Mouse (Mus musculus): ENCODE measurements at regions not wholly inside any gene's neighbourhood (a gene's known extent, or its start where the extent isn't known, plus 50 kb on each side); places are given as distances from the start of the nearest gene placed in this dataset.

DNA sequence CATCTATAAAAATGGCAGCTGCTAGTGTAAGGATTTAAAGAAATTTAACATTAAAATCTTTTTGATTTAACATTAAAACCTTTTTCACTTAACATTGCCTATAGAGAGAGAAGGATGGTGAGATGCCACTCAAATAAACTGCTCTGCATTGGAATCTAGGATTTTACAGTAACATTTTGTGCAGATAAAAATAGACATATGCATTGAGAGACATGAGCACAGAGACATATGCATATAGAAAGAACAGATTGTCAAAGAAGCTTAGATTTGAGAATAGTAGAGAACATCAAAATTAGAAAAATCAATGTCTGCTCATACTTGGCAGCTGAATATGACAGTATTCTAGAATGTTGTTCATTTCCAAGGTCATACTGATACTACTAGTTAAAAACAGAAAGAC, 220.2 kb downstream of the Arap2 start:
- H3K9me3 ChIP-seq (replicated peaks) = peaks cover 7% of the 10 kb centered on the region
- no peak for DNase-seq (ENCODE audit: low spot score)
- TF ChIP-seq POLR2AphosphoS5 (IDR thresholded peaks at IDR 0.05; ENCODE audit: insufficient replicate concordance, low read depth, low read length) (no peak), GATA2 (IDR thresholded peaks at IDR 0.05; ENCODE audit: borderline replicate concordance, low read depth, low read length) (no peak), TAL1 (conservative IDR thresholded peaks at IDR 0.05; ENCODE audit: low read depth, low read length) (no peak), GATA1 (IDR thresholded peaks at IDR 0.05; ENCODE audit: borderline replicate concordance, low read length) (no peak), CTCF (IDR thresholded peaks at IDR 0.05; ENCODE audit: low read depth, low read length) (no peak)
- no peak for ATAC-seq (ENCODE audit: extremely low read depth, insufficient number of reproducible peaks, low FRiP score, poor library complexity, severe bottlenecking)
- H3K27me3 ChIP-seq (ENCODE audit: insufficient read depth, low read length) = no peaks in the 10 kb centered on the region
- H3K36me3 ChIP-seq (replicated peaks) = no peaks in the 10 kb centered on the region
- H3K4me3 ChIP-seq (ENCODE audit: low read depth, low read length) = no peak overlapping the region
- H3K4me1 ChIP-seq (ENCODE audit: insufficient read depth, low read depth, low read length) = no peaks in the 10 kb centered on the region

DNA sequence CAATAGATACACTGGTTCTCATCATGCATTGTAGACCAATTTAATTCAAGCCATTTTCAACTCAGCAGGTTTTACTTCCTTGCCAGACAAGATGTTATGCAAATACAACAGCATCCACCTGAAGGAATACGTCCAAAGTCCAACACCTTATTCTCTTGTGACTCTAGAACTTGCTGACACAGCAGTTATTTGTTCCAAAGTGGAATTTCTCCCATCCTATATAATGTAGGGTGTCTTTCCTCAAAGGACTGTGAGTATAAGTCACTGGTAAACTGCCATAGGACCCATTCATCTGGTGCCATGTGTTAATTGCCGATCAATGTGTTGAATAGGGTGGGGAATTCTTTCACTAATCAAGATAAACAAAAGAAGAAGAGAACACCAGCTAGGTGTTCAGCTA, 226.7 kb downstream of the Arap2 start:
- Histone ChIP-seq H3K9me3 (replicated peaks) (no peaks in the 10 kb centered on the region), H3K4me3 (ENCODE audit: low read depth, low read length) (no peak overlapping the region), H3K36me3 (replicated peaks) (no peaks in the 10 kb centered on the region), H3K27me3 (ENCODE audit: insufficient read depth, low read length) (no peaks in the 10 kb centered on the region), H3K4me1 (ENCODE audit: insufficient read depth, low read depth, low read length) (no peaks in the 10 kb centered on the region)
- ATAC-seq (ENCODE audit: extremely low read depth, insufficient number of reproducible peaks, low FRiP score, poor library complexity, severe bottlenecking) = no peak
- no peak for DNase-seq (ENCODE audit: low spot score)
- TF ChIP-seq CTCF (IDR thresholded peaks at IDR 0.05; ENCODE audit: low read depth, low read length) = no peak
- no peak for TF ChIP-seq POLR2AphosphoS5 (IDR thresholded peaks at IDR 0.05; ENCODE audit: insufficient replicate concordance, low read depth, low read length)
- no peak for TF ChIP-seq GATA1 (IDR thresholded peaks at IDR 0.05; ENCODE audit: borderline replicate concordance, low read length)
- no peak for TF ChIP-seq GATA2 (IDR thresholded peaks at IDR 0.05; ENCODE audit: borderline replicate concordance, low read depth, low read length)
- TF ChIP-seq TAL1 (conservative IDR thresholded peaks at IDR 0.05; ENCODE audit: low read depth, low read length) = no peak

DNA sequence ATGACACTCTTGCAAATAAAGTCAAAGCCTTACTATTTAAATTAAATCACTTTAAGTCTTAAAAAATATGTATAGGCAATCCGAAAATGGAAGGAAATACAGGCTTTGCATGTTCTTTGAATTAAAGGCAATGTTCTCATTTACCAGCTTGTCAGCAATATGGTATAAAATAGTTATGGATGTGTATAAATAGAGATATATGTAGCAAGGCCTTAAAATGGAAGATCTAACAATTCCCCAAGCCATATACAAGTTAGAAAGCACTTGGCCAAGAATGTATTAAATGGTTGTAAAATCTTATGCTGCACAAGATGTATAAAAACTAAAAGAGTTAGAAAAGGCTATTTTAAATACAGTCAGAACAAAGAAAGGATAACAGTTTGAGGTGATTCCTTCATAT, 254.1 kb downstream of the Arap2 start:
- Histone ChIP-seq H3K9me3 (replicated peaks) (no peaks in the 10 kb centered on the region), H3K4me1 (ENCODE audit: insufficient read depth, low read depth, low read length) (no peaks in the 10 kb centered on the region), H3K27me3 (ENCODE audit: insufficient read depth, low read length) (no peaks in the 10 kb centered on the region), H3K4me3 (ENCODE audit: low read depth, low read length) (no peak overlapping the region), H3K36me3 (replicated peaks) (no peaks in the 10 kb centered on the region)
- no peak for ATAC-seq (ENCODE audit: extremely low read depth, insufficient number of reproducible peaks, low FRiP score, poor library complexity, severe bottlenecking)
- no peak for TF ChIP-seq GATA2 (IDR thresholded peaks at IDR 0.05; ENCODE audit: borderline replicate concordance, low read depth, low read length)
- TF ChIP-seq CTCF (IDR thresholded peaks at IDR 0.05; ENCODE audit: low read depth, low read length) = no peak
- no peak for TF ChIP-seq TAL1 (conservative IDR thresholded peaks at IDR 0.05; ENCODE audit: low read depth, low read length)
- TF ChIP-seq POLR2AphosphoS5 (IDR thresholded peaks at IDR 0.05; ENCODE audit: insufficient replicate concordance, low read depth, low read length) = no peak
- no peak for TF ChIP-seq GATA1 (IDR thresholded peaks at IDR 0.05; ENCODE audit: borderline replicate concordance, low read length)
- DNase-seq (ENCODE audit: low spot score) = no peak

DNA sequence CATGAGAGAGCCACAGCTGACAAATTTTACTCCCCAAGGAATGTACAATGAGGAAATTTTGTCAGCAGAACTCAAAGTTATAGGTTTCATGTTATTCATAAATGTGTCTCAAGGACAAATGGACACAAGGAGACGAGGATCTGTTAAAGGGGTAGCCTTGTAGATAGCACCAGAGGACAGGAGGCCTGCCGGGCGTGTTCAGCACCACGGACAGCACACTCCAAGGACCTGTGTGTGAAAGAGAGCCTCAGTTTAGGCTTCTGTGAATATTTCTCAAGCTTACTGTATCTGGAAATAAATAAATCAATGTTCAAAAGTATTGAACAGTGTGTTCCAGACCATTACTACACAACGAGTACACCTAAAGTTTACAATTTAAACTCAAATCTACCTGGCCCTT, 282.4 kb downstream of the Arap2 start:
- ATAC-seq (ENCODE audit: extremely low read depth, insufficient number of reproducible peaks, low FRiP score, poor library complexity, severe bottlenecking) = peak; percentile 28; the same call in 1 of the 2 replicates
- no peak for TF ChIP-seq POLR2AphosphoS5 (IDR thresholded peaks at IDR 0.05; ENCODE audit: insufficient replicate concordance, low read depth, low read length)
- TF ChIP-seq GATA2 (IDR thresholded peaks at IDR 0.05; ENCODE audit: borderline replicate concordance, low read depth, low read length) = no peak
- no peak for TF ChIP-seq TAL1 (conservative IDR thresholded peaks at IDR 0.05; ENCODE audit: low read depth, low read length)
- no peak for TF ChIP-seq GATA1 (IDR thresholded peaks at IDR 0.05; ENCODE audit: borderline replicate concordance, low read length)
- no peak for TF ChIP-seq CTCF (IDR thresholded peaks at IDR 0.05; ENCODE audit: low read depth, low read length)
- no peaks in the 10 kb centered on the region for H3K27me3 ChIP-seq (ENCODE audit: insufficient read depth, low read length)
- no peaks in the 10 kb centered on the region; the same call in 1 of the 2 replicates for H3K9me3 ChIP-seq (replicated peaks)
- DNase-seq (ENCODE audit: low spot score) = no peak
- H3K36me3 ChIP-seq (replicated peaks) = no peaks in the 10 kb centered on the region
- H3K4me1 ChIP-seq (ENCODE audit: insufficient read depth, low read depth, low read length) = no peaks in the 10 kb centered on the region
- H3K4me3 ChIP-seq (ENCODE audit: low read depth, low read length) = no peak overlapping the region

DNA sequence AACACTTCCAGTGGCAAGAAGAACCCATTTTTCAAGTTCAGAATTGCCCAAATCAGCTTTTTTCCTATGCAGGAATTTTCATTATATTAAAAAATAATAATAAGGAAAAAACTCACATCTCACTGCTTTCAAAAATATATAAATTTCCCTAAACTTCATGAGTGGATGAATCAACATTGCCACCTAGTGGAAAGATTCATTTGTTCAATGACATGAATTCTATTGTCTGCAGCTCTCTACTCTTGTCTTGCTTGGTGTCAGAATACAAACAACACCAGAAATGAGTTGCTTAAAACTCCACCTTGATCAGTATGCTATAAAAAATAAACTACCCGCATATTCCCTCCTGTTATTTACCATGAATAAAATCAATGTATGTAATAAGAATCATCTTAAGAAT, 285.0 kb downstream of the Arap2 start:
- H3K4me1 ChIP-seq (ENCODE audit: insufficient read depth, low read depth, low read length) = no peaks in the 10 kb centered on the region
- no peak overlapping the region for H3K4me3 ChIP-seq (ENCODE audit: low read depth, low read length)
- no peaks in the 10 kb centered on the region for H3K27me3 ChIP-seq (ENCODE audit: insufficient read depth, low read length)
- H3K9me3 ChIP-seq (replicated peaks) = no peaks in the 10 kb centered on the region; the same call in 1 of the 2 replicates
- DNase-seq (ENCODE audit: low spot score) = no peak
- H3K36me3 ChIP-seq (replicated peaks) = no peaks in the 10 kb centered on the region
- ATAC-seq (ENCODE audit: extremely low read depth, insufficient number of reproducible peaks, low FRiP score, poor library complexity, severe bottlenecking) = no peak
- TF ChIP-seq TAL1 (conservative IDR thresholded peaks at IDR 0.05; ENCODE audit: low read depth, low read length) = no peak

DNA sequence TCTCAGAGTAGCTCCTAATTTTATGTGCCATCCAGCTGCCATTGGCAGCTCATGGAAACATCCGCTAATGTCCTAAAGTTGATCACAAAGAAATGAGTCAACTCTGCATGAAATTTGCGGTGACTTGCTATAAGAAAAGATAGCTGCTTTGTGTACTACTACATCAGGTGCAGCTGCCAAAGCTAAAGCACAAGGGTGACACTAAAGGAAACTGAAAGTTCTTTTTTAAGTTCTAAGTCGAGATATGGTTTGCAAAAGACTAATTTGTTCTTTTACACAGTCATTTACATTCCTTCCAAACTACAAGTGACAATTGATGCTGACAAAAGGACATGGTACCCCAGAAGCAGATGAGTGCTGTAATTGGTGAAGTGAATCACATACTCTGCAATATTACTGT, 292.5 kb downstream of the Arap2 start:
- TF ChIP-seq TAL1 (conservative IDR thresholded peaks at IDR 0.05; ENCODE audit: low read depth, low read length) = no peak
- no peak for TF ChIP-seq POLR2AphosphoS5 (IDR thresholded peaks at IDR 0.05; ENCODE audit: insufficient replicate concordance, low read depth, low read length)
- TF ChIP-seq CTCF (IDR thresholded peaks at IDR 0.05; ENCODE audit: low read depth, low read length) = no peak
- no peak for TF ChIP-seq GATA2 (IDR thresholded peaks at IDR 0.05; ENCODE audit: borderline replicate concordance, low read depth, low read length)
- H3K9me3 ChIP-seq (replicated peaks) = no peaks in the 10 kb centered on the region
- H3K4me3 ChIP-seq (ENCODE audit: low read depth, low read length) = no peak overlapping the region
- no peak for ATAC-seq (ENCODE audit: extremely low read depth, insufficient number of reproducible peaks, low FRiP score, poor library complexity, severe bottlenecking)
- no peaks in the 10 kb centered on the region for H3K27me3 ChIP-seq (ENCODE audit: insufficient read depth, low read length)
- DNase-seq (ENCODE audit: low spot score) = no peak
- H3K4me1 ChIP-seq (ENCODE audit: insufficient read depth, low read depth, low read length) = no peaks in the 10 kb centered on the region
- H3K36me3 ChIP-seq (replicated peaks) = no peaks in the 10 kb centered on the region

DNA sequence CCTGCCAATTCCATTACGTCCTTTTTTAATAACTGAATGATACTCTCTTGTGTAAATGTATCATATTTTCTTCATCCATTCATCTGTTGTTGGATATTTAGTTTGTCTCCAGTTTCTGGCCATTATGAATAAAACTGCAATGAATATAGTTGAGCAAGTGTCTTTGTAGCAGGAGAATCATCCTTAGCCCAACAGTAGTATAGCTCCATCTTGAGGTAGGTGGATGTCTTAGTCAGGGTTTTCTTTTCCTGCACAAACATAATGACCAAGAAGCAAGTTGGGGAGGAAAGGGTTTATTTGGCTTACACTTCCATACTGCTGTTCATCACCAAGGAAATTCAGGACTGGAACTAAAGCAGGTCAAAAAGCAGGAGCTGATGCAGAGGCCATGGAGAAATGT, 299.2 kb downstream of the Arap2 start:
- DNase-seq (ENCODE audit: low spot score) = no peak

More for the DNA sequence above, 299.2 kb downstream of the Arap2 start:
- Histone ChIP-seq H3K4me3 (ENCODE audit: low read depth, low read length) (no peak overlapping the region), H3K4me1 (ENCODE audit: insufficient read depth, low read depth, low read length) (no peaks in the 10 kb centered on the region), H3K27me3 (ENCODE audit: insufficient read depth, low read length) (no peaks in the 10 kb centered on the region), H3K36me3 (replicated peaks) (no peaks in the 10 kb centered on the region), H3K9me3 (replicated peaks) (no peaks in the 10 kb centered on the region)
- TF ChIP-seq GATA1 (IDR thresholded peaks at IDR 0.05; ENCODE audit: borderline replicate concordance, low read length) (no peak), GATA2 (IDR thresholded peaks at IDR 0.05; ENCODE audit: borderline replicate concordance, low read depth, low read length) (no peak), POLR2AphosphoS5 (IDR thresholded peaks at IDR 0.05; ENCODE audit: insufficient replicate concordance, low read depth, low read length) (no peak), CTCF (IDR thresholded peaks at IDR 0.05; ENCODE audit: low read depth, low read length) (no peak), TAL1 (conservative IDR thresholded peaks at IDR 0.05; ENCODE audit: low read depth, low read length) (no peak)
- ATAC-seq (ENCODE audit: extremely low read depth, insufficient number of reproducible peaks, low FRiP score, poor library complexity, severe bottlenecking) = no peak
